Mouse (Mus musculus): Measurements from ENCODE around the gene Fam89b.
"Not testable (repeated sequence)": the region's sequence is repeated elsewhere in the genome, so short reads cannot be mapped to it uniquely, and the experiment has no call there.

Fam89b gene

DNA sequence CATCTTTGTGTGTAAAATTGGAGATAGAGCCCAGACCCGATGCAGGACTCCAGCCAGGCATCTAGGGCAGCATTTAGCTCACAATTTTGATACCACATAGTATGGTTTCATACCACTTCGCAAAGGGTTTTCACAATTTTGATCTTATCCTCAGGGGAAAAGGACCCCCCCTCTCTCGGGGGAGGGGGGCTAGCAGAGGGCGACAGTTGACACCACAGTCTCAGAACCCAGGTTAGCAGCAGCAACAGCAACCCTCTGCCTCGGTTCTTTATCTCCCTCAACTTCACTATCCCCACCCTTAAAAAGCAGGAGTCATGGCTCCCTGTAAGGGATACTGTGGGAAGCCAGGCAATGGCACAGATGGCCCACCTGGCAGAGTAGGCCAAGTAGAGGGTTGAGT lies 16.2 kb downstream of the Fam89b start:
- no peak for DNase-seq (ENCODE audit: low spot score in 2 of 2)

DNA sequence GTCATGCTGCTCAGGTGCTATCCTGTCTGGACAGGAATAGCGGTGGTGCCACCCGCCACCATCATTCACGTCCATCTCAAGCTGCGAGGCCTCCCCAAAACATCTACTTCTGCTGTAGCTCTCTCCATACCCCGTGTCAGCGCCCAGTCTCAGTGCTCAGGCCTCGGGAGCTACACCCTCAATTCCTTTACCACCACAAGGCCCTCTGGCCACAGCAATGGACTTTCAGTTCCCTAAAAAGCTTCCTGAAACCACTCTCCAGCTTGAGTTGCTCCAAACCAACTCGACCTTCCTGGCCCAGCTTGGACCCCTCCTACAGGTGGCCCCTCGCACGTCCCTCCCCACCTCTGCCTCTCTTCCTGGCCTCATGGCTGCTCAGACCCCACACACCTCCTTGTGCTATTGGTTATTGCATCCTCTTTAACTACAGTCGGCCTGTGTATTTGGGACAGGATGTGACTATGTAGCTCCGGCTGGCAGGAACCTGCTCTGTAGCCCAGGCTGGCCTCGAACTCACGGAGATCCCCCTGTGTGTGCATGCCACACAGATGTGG lies 17.5 kb downstream of the Fam89b start:
- no peak for DNase-seq (ENCODE audit: low spot score in 2 of 2)

DNA sequence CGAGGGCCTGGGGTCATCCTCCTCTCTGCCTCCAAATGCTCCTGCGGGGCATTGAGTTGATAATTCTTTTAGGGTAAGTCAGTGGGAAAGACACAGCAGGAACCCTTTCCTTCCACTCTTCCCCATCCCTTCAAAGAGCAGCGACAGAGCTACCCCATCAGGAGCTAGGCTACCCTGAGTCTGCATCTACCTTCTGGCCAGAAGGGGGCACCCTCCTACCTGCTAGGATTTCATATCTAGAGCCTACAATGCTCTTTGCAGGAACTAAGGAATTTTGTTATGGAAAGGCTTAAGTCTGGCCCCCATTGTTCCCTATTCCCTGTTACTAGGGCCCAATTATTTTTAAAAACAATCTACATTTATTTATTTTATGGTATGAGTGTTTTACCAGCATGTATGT lies 18.2 kb downstream of the Fam89b start:
- peak in 1 of 2 experiments; percentile 64 for DNase-seq (ENCODE audit: low spot score in 2 of 2)

DNA sequence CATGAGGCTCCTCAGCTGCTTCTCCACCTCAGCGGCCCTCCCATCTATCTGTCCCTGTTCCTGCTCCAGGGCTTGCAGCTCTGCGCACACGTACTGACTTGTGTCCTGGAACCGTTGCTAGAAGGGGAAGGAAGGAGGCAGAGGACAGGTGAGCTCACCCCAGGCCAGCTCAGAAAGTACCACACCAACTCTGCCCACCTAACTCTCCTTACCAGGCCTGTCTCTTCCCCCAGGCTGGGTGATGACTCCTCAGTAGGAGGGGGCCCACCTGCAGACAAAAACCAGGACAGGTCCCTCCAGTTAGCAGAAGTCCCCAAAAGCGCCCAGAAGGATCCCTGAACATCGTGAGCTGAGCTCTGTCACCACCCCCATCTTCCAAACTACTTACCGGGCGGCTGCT lies 18.9 kb downstream of the Fam89b start:
- no peak for DNase-seq (ENCODE audit: low spot score in 2 of 2)

DNA sequence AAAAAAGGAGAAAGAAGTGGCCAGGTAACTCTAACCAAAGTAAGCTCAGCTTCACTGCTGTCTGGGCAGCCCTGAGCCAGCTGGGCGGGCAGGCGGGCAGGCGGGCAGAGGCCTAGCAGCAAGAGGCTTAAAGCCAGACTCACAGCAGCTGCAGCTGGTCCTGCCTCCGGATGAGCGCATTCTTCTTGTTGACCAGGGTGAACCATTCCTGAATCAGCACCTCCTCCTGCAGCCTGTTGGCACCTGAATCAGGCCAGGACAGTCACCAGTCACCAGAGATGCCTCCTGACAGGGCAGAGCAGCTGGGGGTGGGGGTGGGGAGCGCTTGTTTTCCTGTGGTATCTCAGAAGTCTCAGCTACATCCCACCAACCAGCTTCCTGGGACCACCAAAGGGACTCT lies 19.4 kb downstream of the Fam89b start:
- DNase-seq (ENCODE audit: low spot score in 2 of 2), result no peak

DNA sequence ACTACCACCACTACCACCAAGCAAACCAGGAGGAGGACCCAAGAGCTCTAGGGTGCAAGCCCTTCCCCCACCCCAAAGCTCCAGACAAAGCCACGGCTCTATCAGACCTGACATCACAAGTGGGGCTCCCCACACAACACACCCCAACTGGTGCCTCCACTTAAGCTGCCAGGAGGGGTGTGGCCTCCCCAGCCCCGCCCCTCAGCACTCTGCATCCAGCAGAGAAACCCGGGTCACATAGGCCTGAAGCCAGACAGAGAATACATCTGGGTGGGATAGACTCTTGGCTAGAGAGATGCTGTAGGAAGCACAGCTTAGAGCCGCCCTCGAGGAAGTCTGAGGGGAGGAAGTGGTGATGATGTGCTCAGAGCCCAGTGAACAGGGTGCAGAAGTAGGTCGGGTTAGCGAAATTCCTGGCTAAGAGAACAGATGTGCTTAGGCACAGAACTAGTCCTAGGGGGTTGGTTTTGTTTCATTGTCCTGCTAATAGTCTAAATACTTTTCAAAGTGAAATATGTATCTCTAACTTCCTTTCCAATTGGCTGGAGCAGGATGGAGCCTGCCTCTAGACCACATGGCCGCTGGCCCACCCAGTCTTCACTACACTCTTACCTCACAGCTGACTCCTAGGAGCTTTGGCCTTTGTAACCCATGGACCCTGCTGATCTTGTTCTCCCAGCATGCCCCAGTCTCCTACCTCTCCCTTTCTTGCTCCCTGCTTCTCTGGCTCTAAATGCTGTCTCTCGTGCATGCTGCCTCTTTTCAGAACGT lies 24.5 kb downstream of the Fam89b start:
- peak; percentile 72 to 86 for DNase-seq (ENCODE audit: low spot score in 2 of 2)

DNA sequence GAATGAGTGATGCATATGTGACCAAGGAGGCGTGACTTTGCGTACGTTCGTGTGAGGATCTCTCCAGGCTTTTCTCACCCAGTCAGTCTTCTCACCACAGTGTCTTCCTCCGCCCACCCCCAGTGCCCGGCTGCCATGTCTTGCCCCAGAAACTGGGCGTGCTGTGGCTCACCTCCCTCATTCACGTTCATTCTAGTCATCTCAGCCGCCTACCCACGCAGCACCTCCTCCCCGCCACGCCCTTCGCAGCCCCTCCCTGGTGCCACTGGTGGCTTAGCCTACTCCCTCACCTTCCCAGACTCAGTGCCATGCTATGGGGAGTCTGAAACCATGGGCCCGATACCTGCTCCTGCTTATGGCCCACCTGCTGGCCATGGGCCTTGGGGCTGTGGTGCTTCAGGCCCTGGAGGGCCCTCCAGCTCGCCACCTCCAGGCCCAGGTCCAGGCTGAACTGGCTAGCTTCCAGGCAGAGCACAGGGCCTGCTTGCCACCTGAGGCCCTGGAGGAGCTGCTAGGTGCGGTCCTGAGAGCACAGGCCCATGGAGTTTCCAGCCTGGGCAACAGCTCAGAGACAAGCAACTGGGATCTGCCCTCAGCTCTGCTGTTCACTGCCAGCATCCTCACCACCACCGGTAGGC lies 25.2 kb downstream of the Fam89b start, which contains the start of gene Kcnk7:
Gene Kcnk7, plus strand, starts transcription at position 205 of the 638 bp plus-strand sequence.
- peak; percentile 63 to 79 for DNase-seq (ENCODE audit: low spot score in 2 of 2)

DNA sequence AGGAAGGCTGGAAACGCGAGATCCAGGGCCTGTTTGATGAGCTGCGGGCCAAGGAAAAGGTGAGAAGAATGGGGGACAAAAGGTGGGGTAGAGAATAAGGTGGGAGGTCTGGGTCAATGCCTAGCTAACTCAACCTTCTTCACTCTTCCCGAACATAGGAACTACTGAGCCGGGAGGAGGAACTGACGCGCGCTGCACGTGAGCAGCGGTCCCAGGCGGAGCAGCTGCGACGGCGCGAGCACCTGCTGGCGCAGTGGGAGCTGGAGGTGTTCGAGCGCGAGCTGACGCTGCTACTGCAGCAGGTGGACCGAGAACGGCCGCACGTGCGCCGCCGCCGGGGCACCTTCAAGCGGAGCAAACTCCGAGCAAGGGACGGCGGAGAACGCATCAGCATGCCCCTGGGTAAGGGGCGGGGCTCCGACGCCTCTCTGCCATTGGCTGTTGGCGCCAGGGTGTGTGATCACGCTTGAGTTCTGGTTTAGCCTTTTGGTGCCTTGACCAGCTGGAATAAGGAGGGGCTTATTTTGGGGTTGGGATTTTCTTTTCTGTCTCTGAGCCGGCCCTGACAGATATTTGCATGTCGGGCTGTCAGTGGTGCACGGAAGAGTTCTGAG lies 33.5 kb downstream of the Fam89b start:
- no peak for DNase-seq (ENCODE audit: low spot score in 2 of 2)

DNA sequence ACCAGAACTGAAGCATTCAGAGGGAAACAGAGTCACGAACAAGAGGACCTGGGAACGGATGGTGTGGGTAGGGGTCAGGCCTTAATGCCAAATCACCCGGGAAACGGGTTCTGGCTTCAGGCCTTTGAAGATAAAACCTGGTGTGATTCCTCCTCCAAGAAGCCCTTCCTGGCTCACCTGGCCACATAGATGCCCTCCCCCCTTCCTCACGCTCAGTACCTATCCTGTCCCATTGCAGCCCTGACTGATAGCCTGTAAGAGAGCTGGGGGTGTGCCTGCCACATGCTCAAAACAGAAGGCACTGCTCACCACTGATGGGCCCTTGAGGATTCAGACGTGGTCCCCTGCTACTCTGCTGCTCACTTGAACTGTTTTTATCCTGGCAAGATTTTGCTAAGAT lies 35.7 kb downstream of the Fam89b start:
- no peak for DNase-seq (ENCODE audit: low spot score in 2 of 2)

DNA sequence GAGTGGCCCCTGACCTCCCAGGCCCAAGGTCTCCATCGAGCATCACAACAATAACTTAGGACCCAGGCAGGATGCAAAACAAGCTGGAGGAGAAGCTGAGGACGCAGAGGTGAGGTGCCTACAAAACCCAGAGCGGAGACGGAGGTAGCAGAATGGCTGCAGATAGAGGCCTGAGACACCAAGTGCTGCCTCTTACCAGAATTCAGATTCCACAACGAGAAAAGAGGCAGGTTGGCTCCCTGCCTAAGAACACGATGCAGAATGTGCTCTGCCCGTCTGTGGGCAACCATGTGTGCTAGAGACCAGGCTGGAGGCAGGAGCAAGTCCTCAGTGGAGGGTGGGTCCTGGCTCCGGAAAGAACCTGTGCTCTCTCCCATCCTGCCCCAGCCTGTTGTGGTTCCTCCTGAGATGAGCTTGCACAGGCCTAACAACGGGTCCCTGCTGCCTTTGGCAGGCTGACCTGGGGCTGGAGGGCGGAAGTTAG lies 36.5 kb downstream of the Fam89b start:
- no peak for DNase-seq (ENCODE audit: low spot score in 2 of 2)

DNA sequence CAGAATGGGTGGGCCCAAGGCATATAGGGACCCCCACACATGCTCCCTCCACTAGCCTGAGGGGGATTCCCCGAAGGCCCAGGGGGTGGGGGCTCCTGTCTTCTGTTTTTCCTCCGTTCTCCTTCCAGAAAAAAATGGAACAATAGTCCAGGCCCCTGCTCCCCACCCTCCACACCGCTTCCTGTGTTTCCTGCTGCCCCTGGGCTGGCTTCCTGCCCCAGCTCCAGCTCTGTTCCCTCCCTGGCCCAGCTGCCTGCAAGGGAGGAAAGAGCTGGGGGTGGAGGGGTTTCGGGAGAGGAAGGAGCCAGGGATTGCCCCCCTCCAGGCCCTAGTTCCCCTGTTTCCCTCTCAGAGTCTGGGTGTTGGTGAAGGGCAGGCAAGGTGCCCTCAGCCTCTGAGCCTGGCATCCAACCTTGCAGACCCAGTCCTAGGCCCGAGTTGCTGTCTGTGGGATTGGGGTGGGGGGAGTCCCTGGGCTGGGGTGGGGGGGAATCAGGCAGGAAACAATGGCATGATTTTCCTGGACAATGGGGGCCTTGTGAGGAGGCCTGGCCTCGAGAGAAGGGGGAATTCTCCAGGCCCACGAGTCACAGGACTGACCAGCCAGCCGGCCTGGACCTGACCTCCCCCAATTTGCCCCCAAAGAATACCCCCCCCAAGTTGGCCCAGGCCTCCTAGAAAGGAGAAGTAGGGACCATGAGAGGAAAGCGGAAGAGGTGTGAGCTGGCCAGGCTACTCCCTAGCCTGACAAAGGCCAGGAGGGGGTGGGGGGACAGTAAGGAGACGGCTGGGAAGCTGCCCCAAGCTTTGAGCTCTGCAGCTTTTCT lies 37.2 kb downstream of the Fam89b start:
- no peak for DNase-seq (ENCODE audit: low spot score in 2 of 2)

DNA sequence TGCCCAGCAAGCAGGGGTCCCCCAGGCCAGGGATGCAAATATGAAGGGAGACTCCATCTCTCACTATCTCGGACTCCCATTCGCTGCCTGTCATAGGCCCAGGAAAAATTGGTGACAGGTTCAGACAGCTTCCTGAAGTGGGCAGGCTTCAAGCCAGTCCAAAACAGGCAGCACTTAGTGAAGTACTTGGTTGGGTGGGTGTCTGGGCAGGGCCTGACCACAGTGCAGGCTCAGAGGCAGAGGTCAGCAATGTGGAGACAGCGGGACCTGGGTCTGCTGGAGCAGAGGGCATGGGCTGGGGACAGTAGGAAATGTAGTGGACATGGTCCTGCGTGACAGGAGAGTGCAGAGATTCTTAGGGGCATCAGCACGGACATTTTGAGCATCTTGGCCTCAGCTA lies 37.9 kb downstream of the Fam89b start:
- DNase-seq (ENCODE audit: low spot score in 2 of 2), result no peak

DNA sequence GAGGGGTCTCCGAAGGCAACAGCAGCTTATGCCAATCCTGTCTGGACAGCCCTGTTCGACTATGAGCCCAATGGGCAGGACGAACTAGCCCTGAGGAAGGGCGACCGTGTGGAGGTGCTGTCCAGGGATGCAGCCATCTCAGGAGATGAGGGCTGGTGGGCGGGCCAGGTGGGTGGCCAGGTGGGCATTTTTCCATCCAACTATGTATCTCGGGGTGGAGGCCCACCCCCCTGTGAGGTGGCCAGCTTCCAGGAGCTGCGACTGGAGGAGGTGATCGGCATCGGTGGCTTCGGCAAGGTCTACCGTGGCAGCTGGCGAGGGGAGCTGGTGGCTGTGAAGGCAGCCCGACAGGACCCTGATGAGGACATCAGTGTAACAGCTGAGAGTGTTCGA lies 39.1 kb downstream of the Fam89b start:
- DNase-seq (ENCODE audit: low spot score in 2 of 2), result no peak

DNA sequence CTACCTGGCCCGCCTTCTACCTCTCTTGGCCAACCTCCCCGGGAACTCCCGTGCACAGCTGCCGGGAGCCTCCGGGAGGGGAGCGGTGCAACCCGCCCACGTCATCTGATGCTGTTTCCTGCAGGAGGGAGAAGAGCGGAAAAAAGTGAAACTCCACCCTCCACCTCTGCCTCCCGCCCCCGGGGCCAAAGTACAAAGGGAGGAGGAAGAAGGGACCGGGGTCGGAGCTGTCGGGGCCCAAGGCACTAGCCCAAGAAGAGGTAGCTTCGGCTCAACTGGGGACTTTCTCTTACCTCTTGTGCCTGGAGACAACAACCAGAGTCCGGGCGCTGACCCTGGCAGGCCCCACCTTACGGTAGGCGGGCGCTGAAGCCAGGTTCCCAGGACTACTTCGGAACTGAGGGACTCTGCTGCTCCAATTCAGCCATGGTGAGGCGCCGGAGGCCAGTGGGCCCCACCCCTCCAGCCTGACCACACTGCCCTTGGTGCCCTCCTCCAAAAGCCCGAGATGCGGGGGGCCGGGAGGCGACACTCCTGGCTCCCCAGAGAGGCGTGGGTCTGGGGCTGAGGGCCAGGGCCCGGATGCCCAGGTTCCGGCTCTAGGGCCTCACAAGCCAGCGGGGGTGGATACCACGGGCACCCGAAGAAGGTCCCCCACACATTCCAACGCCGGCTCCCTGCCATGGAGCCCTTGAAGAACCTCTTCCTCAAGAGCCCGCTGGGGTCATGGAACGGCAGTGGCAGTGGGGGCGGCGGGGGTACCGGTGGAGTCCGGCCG lies 39.7 kb downstream of the Fam89b start:
- peak; percentile 85 to 90 for DNase-seq (ENCODE audit: low spot score in 2 of 2)

DNA sequence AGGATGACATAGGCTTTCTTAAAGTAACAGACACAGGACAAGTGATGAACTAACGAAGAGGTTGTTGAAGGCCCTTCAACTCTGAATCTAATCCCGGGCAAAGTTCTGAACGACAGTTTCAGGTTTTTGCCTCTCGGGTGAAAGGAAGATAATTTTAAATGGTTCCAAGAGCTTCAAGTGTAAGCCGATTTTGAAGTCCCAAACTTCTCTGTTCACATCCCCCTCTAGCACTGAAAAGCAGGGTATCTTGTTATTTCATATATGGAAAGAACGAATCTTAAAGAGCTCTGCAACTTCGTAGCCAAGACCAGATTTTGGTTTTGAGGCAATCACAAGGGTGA lies 40.4 kb downstream of the Fam89b start:
- DNase-seq (ENCODE audit: low spot score in 2 of 2), result no peak

DNA sequence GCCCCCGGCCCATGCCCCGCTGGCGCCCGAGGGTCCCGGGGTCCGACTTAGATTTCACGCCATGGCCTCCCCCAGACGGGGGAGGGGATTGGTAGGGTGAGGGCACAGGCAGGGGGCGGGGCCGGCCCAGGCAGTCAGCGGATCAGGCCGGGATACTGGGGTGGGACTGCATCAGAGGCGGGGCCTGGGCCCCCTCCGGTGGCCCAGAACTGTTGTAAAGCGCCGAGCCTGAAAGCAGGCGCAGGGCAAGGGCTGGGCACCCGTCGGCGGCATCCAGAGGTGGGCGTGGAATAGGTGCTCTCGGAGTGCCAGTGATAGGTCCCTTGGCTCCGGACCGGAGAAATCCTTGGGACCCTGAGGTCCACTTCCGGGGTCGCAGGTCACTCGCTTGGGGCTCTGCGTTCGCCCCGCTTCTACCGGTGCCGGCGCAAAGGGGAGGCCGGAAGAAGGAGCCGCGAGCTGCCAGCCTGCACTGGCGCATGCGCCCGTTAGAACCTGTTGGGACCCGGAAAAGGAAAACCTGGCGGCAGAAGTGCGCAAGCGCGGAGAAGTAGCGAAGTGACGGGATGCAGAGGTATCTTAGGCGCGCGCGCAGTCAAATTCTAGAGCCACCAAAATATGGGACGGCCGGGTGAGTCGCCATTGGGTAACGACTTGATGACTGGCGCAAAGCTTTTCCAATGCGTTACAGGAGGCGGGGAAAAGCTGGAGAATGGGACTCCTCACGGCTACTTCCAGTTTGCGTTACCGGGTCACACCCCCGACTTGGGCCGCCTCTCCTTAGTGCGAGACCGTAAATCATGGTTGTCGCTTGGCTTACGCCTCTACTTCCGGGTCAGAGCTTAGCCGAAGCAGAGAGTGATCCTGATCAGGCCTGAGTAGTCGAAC lies 41.0 kb downstream of the Fam89b start, which contains the start of the genes Map3k11 and Pcnx3:
Gene Map3k11, plus strand, starts transcription at position 543 of the 888 bp plus-strand sequence.
Gene Pcnx3, minus strand, starts transcription at position 709 of the 888 bp plus-strand sequence.
- peak; percentile 94 to 96 for DNase-seq (ENCODE audit: low spot score in 2 of 2)

DNA sequence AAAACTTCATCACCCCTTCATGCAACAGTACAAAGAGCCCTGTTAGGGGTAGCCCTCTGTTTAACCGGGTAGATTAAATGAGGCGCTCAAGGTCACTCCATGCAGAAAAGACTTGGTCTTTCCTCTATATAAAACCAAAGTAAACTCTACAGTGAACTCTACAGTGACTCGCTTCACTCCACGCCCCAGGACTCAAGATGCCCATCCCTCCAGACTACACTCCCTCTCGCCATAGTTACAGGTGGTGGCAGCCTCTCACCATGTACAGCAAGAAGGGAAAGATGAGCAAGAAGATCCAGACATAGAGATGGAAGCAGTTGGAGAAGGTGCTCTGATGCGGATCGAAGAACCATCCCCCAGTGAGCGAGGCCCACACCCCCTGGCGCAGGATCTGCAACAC lies 41.7 kb downstream of the Fam89b start:
- no peak for DNase-seq (ENCODE audit: low spot score in 2 of 2)

DNA sequence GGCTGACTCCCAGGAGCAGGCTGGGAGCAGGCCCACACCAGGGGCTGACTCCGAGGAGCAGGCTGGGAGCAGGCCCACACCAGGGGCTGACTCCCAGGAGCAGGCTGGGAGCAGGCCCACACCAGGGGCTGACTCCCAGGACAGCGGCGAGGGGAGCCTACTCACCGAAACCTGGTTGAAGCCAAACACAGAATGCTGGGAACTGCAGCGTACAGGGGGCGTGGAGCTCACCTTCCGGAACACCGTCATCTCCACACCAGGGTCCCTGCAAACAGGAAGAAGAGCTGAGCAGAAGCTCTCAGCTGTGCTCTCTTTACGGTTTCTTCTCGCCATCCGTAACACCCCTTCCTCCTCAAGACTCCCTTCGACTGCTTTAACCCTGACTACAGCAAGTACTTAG lies 42.5 kb downstream of the Fam89b start:
- not testable (repeated sequence) for DNase-seq (ENCODE audit: low spot score in 2 of 2)

DNA sequence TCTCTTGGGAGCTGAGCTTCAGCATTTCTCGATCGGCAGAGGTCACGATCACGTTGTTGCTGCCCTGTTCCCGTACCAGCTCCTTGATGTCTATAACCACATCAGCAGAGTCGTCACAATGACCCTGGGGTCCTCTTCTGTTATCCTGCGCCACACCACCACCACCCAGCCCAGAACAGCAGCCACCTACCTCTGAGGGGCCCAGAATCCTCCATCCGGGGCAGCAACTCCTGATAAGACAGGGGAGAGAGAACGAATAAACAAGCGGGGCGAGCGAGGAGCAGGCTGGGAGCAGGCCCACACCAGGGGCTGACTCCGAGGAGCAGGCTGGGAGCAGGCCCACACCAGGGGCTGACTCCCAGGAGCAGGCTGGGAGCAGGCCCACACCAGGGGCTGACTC lies 43.0 kb downstream of the Fam89b start:
- DNase-seq (ENCODE audit: low spot score in 2 of 2), result no peak

DNA sequence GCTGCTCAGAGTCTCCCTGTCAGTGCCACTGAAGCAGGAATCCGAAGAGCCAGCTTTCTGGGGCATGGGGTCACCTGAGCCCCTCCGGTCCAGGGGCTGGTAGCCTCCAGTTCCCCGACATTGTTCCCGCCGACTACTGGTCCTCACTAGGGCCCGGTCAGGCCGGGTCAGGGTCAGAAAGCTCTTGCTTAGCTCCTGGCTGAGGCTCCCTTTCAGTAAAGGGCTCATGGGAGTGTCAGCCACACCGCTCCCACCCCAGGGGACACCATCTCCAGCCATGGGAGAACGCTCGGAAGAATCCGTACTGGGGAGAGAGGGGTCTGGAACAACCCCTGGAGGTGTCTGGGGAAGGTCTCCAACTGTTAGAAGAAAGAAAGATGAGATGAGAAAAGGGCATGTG lies 43.6 kb downstream of the Fam89b start:
- DNase-seq (ENCODE audit: low spot score in 2 of 2), result no peak

All from spleen, postnatal 4 days (tissue).